Mouse (Mus musculus) limb, embryonic 14.5 days (tissue): ENCODE measurements around the gene Spp1. TPM values are rescaled to one million over a fixed set of nuclear protein-coding genes. Genes with fewer than 3 reads are reported as not detected.

ENCODE experiments used
- ATAC-seq: fragments of 200-750 bp; cut with Nextera tagmentation; 2 replicates; pipeline ENCODE4 v1.8.0; 2017; ENCODE audit warnings: low read depth, moderate number of reproducible peaks, moderate TSS enrichment; ENCODE audit not compliant: low FRiP score
- DNase-seq: peaks from one replicate; pipeline ENCODE4 v3.0.0-alpha.2; 2015; ENCODE audit warnings: low spot score
- H3K27ac ChIP-seq: fragments of 300-500 bp; sonication (generic); replicated peaks from 2 replicates; pipeline ENCODE4 v1.5.1; 2014; ENCODE audit warnings: low read depth, mild to moderate bottlenecking, low read length, moderate library complexity, mixed read lengths
- H3K27me3 ChIP-seq: fragments of 300-500 bp; sonication (generic); 2 replicates; pipeline ENCODE4 v1.6.1; 2014; ENCODE audit warnings: low read length, mixed read lengths; ENCODE audit not compliant: control insufficient read depth, insufficient read depth
- H3K36me3 ChIP-seq: fragments of 300-500 bp; sonication (generic); 2 replicates; pipeline ENCODE4 v1.6.1; 2014; ENCODE audit warnings: mild to moderate bottlenecking, low read length, moderate library complexity, mixed read lengths; ENCODE audit not compliant: control insufficient read depth, insufficient read depth
- H3K4me1 ChIP-seq: fragments of 300-500 bp; sonication (generic); 2 replicates; pipeline ENCODE4 v1.6.1; 2014; ENCODE audit warnings: antibody characterized with exemption, low read length, mixed read lengths; ENCODE audit not compliant: control insufficient read depth, insufficient read depth
- H3K4me2 ChIP-seq: fragments of 300-500 bp; sonication (generic); replicated peaks from 2 replicates; pipeline ENCODE4 v1.6.1; 2014; ENCODE audit warnings: low read depth, mild to moderate bottlenecking, low read length, moderate library complexity; ENCODE audit not compliant: severe bottlenecking
- H3K4me3 ChIP-seq: fragments of 300-500 bp; sonication (generic); replicated peaks from 2 replicates; pipeline ENCODE4 v1.5.1; 2014; ENCODE audit warnings: low read length
- H3K9ac ChIP-seq: fragments of 300-500 bp; sonication (generic); 2 replicates; pipeline ENCODE4 v1.6.1; 2014; ENCODE audit warnings: mild to moderate bottlenecking, low read depth, low read length, moderate library complexity; ENCODE audit not compliant: severe bottlenecking
- H3K9me3 ChIP-seq: fragments of 300-500 bp; sonication (generic); 2 replicates; pipeline ENCODE4 v1.6.1; 2016; ENCODE audit warnings: low read length; ENCODE audit not compliant: control insufficient read depth
- POLR2A ChIP-seq: fragments of 200-500 bp; IDR thresholded peaks from 2 replicates; pipeline ENCODE4 v1.8.0; 2012; ENCODE audit warnings: inconsistent platforms, mild to moderate bottlenecking, moderate library complexity, borderline replicate concordance; ENCODE audit not compliant: insufficient read depth, insufficient read length; ENCODE audit errors: extremely low read depth
- WGBS: fragments of 180-500 bp; shearing (Covaris S2); extraction: QIAGEN DNeasy Blood & Tissue Kit; methylation state at CpG from one replicate; pipeline ENCODE4 v1.1.7; 2014; 5-methylcytosine and 5-hydroxymethylcytosine counted together
- polyA plus RNA-seq, 2 experiments: library from polyadenylated mRNA; depleted of rRNA in 1 of 2; stranded (reverse) in 1 of 2; unstranded in 1 of 2; fragments of >200 nt; fragmentation: Nextera tagmentation in 1 of 2; extraction: Ambion mirVana in 1 of 2; gene quantifications; 2 replicates each; pipeline versions ENCODE4 v1.2.1 to v1.2.3; 2012 to 2014

The Spp1 gene
- polyA plus RNA-seq, 2 experiments, result 102 to 195 TPM

DNA sequence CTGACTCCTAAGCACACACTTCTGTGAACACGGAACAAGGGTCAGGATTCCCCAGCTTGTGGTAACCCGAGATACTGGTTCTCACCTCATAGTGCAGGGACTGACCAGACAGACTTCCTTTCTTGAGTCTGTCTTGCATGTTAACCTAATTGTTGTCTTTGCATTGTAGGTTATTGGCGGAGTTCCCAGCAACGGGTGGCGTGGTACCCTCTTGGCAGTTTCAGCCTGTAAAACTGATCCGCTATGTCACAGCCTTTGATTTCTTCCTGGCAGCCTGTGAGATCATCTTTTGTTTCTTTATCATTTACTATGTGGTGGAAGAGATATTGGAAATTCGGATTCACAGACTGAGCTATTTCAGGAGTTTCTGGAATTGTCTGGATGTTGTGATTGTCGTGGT lies 47.9 kb downstream of the Spp1 start:
- H3K4me1 ChIP-seq, result no peaks in the 10 kb centered on the region
- H3K4me3 ChIP-seq, result no peak overlapping the region
- TF ChIP-seq POLR2A, result no peak
- DNase-seq (no peak), ATAC-seq (no peak)
- WGBS, result 89% methylated on average over 8 of the region's 8 CpGs
- H3K9ac ChIP-seq, result no peak overlapping the region
- H3K27me3 ChIP-seq, result no peaks in the 10 kb centered on the region
- H3K9me3 ChIP-seq, result no peaks in the 10 kb centered on the region
- peaks cover 84% of the 10 kb centered on the region for H3K36me3 ChIP-seq
- H3K27ac ChIP-seq, result no peak overlapping the region
- H3K4me2 ChIP-seq, result no peak overlapping the region

Other genes starting within 250 kb of the Spp1 start
- 2.5 and 3.0 TPM in 2 replicates for gene Dmp1, start 232.5 kb upstream of the Spp1 start, polyA plus RNA-seq (2012; rRNA removed)
- gene Dmp1, start 232.5 kb upstream of the Spp1 start, polyA plus RNA-seq (2014; fragmentation: Nextera tagmentation; extraction: Ambion mirVana), result 5.1 and 5.8 TPM in 2 replicates
- gene Ibsp, start 135.9 kb upstream of the Spp1 start, polyA plus RNA-seq (2012; rRNA removed), result 78.7 and 128 TPM in 2 replicates
- 196 and 263 TPM in 2 replicates for gene Ibsp, start 135.9 kb upstream of the Spp1 start, polyA plus RNA-seq (2014; fragmentation: Nextera tagmentation; extraction: Ambion mirVana)
- gene Mepe, start 109.8 kb upstream of the Spp1 start, polyA plus RNA-seq (2012; rRNA removed), result not detected in 2 replicates
- not detected in 2 replicates for gene Mepe, start 109.8 kb upstream of the Spp1 start, polyA plus RNA-seq (2014; fragmentation: Nextera tagmentation; extraction: Ambion mirVana)
- 84.4 and 86.0 TPM in 2 replicates for gene Pkd2, start 24.3 kb downstream of the Spp1 start, polyA plus RNA-seq (2012; rRNA removed)
- 32.6 and 38.2 TPM in 2 replicates for gene Pkd2, start 24.3 kb downstream of the Spp1 start, polyA plus RNA-seq (2014; fragmentation: Nextera tagmentation; extraction: Ambion mirVana)
- 2.7 and 3.6 TPM in 2 replicates for gene BC005561, start 73.2 kb downstream of the Spp1 start, polyA plus RNA-seq (2012; rRNA removed)
- 11.6 and 13.7 TPM in 2 replicates for gene BC005561, start 73.2 kb downstream of the Spp1 start, polyA plus RNA-seq (2014; fragmentation: Nextera tagmentation; extraction: Ambion mirVana)